Mouse (Mus musculus): ENCODE measurements around the gene Pdcd5. TPM values are rescaled to one million over a fixed set of nuclear protein-coding genes. Genes with fewer than 3 reads are reported as not detected.

The Pdcd5 gene
- total RNA-seq, 1 experiment from 2014 or later: 102 TPM

Other genes starting within 250 kb of the Pdcd5 start
- not detected in 3 replicates for gene Slc7a9, start 198.7 kb downstream of the Pdcd5 start, total RNA-seq (2017)
- not detected in 3 replicates for gene Tdrd12, start 109.8 kb downstream of the Pdcd5 start, total RNA-seq (2017)
- gene Nudt19, start 91.2 kb downstream of the Pdcd5 start, total RNA-seq (2017): 15.7 to 30.9 TPM (median 21.0 TPM) in 3 replicates
- gene Rgs9bp, start 61.9 kb downstream of the Pdcd5 start, total RNA-seq (2017): 0.10 to 0.21 TPM in 2 of 3 replicates, not detected in the other
- 22.5 to 37.8 TPM (median 27.3 TPM) in 3 replicates for gene Ankrd27, start 61.3 kb downstream of the Pdcd5 start, total RNA-seq (2017)
- gene Dpy19l3, start 106.9 kb upstream of the Pdcd5 start, total RNA-seq (2017): 5.0 to 14.2 TPM (median 9.7 TPM) in 3 replicates
- 5.0 to 16.1 TPM (median 9.2 TPM) in 3 replicates for gene Zfp507, start 155.5 kb upstream of the Pdcd5 start, total RNA-seq (2017)